Mouse (Mus musculus): ENCODE measurements around the gene Wipf2.
"Not testable (repeated sequence)": the region's sequence is repeated elsewhere in the genome, so short reads cannot be mapped to it uniquely, and the experiment has no call there.

Wipf2 gene

DNA sequence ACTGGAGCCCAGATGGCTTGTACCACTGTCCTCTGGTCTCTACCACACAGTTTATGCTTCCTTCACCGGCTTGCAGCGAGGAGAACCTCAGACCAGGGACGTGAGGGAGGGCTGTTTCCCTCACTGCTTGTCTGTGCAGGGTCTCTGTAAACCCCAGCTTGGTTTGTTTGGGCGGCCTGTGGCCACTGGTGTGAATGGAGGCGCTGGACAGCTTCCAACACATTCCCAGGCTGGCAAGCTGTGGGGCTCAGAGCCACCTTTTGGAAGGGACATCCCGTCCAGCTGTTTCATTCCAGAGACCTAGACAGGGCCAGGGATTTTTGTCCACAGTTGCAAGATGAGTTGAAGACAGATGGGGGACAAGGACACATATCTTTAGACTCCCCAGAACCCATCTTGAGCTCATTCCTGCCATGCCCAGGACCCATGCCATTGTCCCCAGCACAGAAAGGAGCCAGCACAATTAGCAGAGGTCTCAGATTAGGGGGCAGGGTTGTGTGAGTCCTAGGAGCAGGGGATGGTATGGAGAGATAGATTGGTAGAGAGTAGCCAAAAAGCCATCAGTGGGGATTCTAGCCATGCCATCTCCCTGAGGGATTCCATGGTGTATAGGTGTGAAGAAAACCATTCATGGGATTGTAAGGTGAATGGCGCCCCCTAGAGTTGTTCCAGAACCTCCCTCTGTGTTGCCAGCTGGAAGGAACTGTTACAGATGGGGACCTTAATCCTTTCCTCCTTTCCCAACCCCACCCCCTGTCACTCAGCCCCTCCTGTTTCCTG lies 68.3 kb downstream of the Wipf2 start:
- DNase-seq (ENCODE audit: low spot score): peak; percentile 71

DNA sequence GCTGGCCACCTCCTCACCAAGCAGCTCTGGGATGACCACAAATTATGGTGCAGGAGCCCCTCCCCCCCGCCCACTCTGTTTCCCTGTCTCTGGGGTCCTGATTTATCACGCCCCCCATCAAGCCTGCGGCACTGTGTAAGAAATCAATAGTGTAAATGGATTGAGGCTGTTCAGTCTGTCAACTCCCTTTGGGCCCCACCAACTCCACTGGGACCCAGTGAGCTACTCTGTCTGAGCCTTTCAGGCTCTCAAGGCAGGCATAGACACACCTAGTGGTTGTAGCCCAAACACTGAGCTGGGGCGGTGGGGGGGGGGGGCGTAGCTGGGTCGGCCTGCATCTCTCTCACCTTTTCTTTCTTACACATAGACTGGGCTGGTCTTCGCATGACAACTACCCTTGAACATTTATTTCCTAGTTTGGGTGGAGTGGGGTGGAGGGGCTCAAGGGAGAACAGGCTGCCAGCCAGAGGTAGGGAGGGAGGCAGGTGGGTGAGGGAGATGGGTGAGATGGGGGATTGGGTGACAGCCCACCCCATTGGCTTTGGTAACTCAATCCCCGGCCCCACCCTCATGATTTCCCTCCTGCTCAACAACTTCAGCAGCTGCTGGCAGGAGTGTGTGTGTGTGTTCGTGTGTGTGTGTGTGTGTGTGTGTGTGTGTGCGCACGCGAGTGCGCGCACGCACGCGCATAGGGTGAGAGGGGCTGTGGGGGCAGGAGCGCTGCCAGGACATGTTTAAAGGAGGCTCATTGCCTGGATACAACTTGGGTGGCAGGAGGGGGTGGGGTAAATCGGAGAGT lies 69.1 kb downstream of the Wipf2 start:
- peak; percentile 45 for DNase-seq (ENCODE audit: low spot score)

DNA sequence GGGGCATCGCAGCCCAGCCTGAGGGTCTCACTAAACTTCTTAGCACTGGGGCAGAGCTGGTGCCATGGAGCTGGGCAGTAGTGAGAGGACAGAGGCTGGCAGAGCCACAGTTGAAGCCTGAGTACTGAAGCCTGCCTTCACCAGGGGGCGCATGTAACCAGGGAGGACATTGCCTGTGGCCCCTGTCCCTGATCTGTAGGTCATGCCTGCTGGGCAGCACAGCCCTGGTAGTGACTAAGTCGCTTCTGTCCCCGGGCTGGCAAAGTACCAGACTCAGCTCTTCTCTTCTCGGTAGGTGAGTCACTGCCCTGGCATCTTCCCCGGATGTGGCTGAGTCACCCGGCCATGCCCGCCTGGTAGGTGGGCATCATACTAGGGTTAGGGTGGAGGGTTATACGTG lies 69.7 kb downstream of the Wipf2 start:
- DNase-seq (ENCODE audit: low spot score): peak; percentile 88

- DNase-seq (ENCODE audit: low spot score): not testable (repeated sequence)
Observed at GRCm38 (mm10) chr11:98933847-98934246, 70.4 kb downstream of the Wipf2 start.

GRCm38 (mm10) chr11:98934367-98934766 lies 70.9 kb downstream of the Wipf2 start:
- DNase-seq (ENCODE audit: low spot score): no peak

GRCm38 (mm10) chr11:98935123-98935522 lies 71.7 kb downstream of the Wipf2 start:
- DNase-seq (ENCODE audit: low spot score): no peak

DNA sequence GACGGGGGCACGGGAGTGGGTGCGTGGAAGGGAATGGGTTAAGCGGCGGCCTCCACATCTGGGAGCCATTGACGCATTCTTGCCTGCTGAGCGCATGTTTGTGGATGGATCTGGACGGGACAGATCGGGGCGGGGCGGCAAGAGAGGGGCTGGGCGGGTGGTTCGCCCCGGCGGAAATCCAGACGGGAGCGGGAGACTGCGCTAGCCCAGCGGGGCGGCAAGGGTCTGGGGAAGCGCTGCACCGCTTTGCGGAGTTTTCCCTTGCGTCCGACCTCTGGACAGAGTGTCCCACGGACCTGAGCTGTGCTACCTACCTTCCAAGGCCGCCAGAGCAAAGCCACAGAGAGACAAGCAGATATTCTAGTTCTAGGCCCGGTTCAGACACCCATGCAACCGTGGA lies 72.7 kb downstream of the Wipf2 start:
- peak; percentile 87 for DNase-seq (ENCODE audit: low spot score)

DNA sequence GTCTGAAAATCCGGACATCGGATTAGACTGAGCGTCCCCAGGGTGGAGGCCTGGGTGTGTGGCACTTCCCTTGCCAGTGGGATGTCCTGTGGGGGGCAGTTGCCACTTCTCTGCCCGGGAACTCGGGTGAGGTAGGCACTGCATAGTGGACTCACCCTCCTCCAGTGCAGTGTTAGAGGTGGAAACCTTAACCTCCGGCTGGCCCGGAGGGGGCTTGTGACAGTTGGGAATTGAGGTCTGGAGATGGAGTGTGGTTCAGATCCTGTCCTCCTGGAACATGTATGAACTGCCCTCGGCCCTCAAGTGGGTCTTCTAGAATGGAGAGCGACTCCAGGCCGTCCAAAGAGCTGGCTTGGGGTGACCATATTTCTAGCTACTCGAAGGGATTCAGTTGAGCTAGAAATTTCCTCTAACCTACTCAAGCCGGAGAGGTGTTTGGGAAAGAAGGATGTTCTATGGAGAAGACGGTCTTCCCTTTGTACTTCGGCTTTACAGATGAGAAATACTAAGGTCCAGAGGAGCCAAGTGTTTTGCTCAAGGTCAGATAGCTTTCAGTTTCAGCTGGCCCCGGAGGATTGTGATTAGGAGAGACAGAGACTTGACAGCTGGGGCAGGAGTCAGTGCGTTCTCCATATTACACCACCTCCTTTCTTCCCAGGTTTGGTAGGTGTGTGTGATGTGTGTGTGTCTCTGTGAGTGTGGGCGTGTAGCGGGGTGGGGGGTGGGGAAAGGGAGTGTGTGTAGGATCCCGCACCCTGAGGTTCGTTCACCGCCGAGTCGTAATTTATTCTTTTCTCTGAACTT lies 73.4 kb downstream of the Wipf2 start:
- DNase-seq (ENCODE audit: low spot score): peak; percentile 77

DNA sequence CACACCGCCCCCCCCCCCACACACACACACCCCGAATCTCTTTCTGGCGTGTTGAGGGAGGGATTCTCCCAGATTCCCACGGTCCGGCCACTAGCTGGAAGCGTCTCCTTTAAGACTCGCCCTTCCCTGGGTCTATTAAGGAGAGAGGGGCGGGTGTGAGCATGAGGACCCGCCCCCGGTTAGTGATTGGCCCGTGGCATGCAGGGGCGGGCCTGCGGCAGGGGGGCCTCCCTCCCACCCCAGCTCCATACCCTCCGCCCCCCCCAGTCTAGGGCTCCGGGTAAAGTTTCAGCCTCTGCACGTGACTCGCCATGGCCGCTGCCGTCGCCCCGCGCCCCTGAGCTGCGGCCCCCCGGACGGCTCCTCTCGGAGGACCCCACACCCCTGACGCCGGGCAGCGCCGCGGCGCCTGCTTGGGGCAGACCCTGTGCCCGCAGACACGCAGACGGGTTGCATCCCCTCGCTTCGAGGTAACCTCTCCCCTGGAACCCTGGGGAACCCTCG lies 74.0 kb downstream of the Wipf2 start:
- DNase-seq (ENCODE audit: low spot score): peak; percentile 96

DNA sequence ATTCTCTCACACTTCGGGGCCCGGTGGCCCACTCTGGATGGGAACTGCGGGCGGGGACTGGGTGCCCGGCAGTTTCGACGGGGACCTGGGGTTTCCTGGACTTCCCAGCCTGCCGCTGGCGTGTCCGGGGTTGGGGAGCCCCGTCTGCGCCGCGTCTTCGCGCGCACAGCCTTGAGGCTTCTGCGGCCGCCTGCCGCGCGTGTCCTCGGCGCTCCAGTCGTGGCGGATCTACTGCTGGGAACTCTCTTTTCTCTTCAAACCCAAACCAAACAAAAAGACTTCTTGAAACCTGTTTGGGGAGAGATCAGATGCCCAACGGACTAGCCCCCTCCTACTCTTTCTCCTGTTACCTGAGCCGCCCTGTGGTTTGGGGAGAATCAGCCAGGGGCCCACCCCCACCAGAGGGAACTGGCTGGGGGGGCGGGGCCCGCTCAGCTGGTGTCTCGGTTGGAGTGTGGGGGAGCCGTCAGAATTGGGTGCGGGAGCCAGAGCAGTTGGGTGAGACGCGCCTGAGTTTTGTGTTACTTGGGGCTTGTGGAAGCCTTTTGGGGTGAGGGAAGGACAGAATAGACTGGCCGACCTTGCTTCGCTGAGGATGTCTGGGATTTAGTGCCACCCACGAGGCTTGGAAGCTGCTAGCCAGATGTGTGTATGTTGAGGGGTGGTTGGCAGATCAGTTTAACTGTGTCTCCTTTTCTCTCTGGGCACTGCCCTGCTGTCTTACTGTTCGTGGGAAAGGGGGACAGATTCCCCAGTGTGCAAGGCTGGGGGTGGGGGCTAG lies 74.7 kb downstream of the Wipf2 start:
- DNase-seq (ENCODE audit: low spot score): peak; percentile 72

GRCm38 (mm10) chr11:98938701-98939083 lies 75.3 kb downstream of the Wipf2 start:
- no peak for DNase-seq (ENCODE audit: low spot score)

GRCm38 (mm10) chr11:98939084-98939952 lies 75.9 kb downstream of the Wipf2 start:
- DNase-seq (ENCODE audit: low spot score): peak; percentile 60

DNA sequence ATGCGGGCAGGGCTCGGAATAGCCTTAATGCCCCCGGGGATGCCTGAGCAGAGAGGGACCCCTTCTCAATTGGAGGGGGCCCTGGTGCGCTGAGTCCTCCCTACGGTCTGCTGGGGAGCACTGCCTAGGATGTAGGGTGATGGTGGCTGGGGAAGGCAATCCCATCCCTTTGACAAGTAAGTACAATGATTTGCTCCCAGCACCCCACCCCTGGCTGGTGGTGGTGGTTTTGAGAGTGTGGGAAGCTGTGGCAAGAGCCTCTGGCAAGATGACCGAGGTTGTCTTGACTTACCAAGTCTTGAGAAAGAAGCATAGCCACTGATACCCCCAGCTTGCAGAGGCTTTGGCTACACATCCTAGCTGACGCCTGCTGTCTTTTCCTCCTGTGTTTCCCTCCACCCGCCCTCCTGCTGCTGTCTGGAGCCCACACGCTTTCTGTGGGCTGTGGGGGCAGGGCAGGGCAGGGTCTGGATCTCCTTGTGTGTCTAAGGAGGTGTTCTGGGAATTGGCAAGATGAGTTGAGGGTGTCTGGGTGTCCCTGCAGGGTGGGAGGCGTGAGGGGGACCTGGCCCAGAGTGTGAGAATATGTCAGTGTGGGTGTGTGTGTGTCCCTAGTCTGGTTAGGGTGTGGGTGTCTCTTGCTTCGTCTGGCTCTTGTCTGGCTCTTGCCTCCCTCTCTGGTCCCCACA lies 76.7 kb downstream of the Wipf2 start:
- DNase-seq (ENCODE audit: low spot score): peak; percentile 70

- DNase-seq (ENCODE audit: low spot score): no peak
Observed at GRCm38 (mm10) chr11:98940776-98941175, 77.3 kb downstream of the Wipf2 start.

GRCm38 (mm10) chr11:98941341-98941825 lies 77.9 kb downstream of the Wipf2 start:
- peak; percentile 75 for DNase-seq (ENCODE audit: low spot score)

DNA sequence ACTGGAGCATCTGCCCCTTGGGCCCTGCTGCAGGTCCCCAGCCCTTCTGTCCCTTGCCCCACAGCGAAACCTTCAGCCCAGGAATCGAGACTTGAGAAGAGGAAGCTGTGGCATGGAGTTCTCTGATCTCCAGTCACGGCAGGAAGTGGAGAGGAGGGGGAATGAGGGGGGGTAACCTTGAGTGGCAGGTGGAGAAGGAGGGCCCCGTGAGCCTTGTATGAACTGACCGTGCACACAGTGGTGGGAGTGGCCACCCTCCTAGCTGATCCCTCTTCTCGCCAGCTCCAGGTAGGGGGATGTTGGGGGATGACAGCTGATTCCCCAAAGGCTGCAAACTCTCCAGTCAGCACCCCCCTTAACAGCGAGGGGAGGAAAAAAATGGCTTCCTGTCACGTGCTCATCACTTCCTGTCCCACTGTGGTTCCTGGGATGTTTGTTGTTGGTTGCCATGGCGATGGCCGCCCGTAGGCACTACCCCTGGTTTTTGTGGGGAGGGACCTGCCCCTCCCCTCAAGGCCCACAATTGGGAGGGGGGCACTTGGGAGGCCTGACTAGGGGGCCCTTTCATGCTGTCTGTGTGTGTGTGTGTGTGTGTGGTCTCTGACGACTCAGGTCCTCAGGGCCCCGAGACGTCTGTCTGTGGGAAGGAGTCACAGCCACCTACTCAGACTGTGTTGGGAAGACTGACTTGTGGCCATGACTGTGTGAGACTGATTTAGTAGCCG lies 78.5 kb downstream of the Wipf2 start:
- DNase-seq (ENCODE audit: low spot score): peak; percentile 90

- DNase-seq (ENCODE audit: low spot score): no peak
Observed at GRCm38 (mm10) chr11:98942555-98942922, 79.1 kb downstream of the Wipf2 start.

DNA sequence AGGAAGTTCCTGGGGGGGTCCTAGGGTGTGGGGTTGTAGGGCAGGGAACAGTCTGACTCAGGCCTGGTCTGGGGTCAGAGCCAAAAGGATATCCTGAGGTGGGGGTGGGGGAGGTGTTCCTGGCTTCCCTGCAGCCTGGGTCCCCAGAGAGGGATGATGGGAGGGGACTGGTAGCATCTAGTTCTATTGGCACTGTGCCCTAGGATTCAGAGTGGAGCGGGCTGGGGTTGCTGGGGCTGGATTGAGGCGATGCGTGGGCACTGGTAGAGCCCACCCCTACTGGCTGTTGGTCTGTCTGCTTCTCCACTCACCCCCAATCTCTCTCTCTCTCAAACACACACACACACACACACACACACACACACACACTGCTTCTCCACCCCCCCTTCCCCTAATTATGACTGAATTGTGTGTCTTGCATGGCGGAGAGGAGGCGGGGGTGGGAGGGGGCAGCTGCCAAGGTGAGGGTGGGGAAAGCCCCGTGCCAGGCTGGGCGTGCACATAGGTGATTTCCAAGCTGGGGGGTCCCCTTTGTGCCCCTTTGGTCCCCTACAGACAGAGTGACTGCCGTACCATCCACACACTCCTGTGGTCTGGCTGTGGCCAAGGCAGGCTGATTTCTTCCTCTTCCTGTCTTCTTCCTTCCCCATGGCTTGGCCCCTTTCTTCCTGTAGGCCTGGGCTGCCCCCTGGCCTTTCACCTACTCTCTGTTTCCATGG lies 79.6 kb downstream of the Wipf2 start:
- peak; percentile 91 for DNase-seq (ENCODE audit: low spot score)
